Mouse (Mus musculus) kidney, embryonic 14.5 days (tissue): ENCODE results near the gene Thbs1. TPM values are rescaled to one million over a fixed set of nuclear protein-coding genes. Genes with fewer than 3 reads are reported as not detected.

Source experiments
- ATAC-seq: fragments of 200-750 bp; cut with Nextera tagmentation; 2 replicates; pipeline ENCODE4 v1.8.0; 2017; ENCODE audit warnings: moderate number of reproducible peaks, mild to moderate bottlenecking, moderate TSS enrichment, moderate library complexity; ENCODE audit not compliant: low FRiP score, low TSS enrichment
- H3K27ac ChIP-seq: fragments of 300-500 bp; sonication (generic); 2 replicates; pipeline ENCODE4 v1.5.1; 2014; ENCODE audit warnings: low read depth, mild to moderate bottlenecking, low read length, moderate library complexity, mixed read lengths
- H3K27me3 ChIP-seq: fragments of 300-500 bp; sonication (generic); 2 replicates; pipeline ENCODE4 v1.6.1; 2014; ENCODE audit warnings: mild to moderate bottlenecking, low read length; ENCODE audit not compliant: control insufficient read depth, insufficient read depth
- H3K36me3 ChIP-seq: fragments of 300-500 bp; sonication (generic); 2 replicates; pipeline ENCODE4 v1.6.1; 2014; ENCODE audit warnings: low read length, mixed read lengths; ENCODE audit not compliant: control insufficient read depth, insufficient read depth
- H3K4me1 ChIP-seq: fragments of 300-500 bp; sonication (generic); 2 replicates; pipeline ENCODE4 v1.6.1; 2014; ENCODE audit warnings: low read length, mixed read lengths; ENCODE audit not compliant: control insufficient read depth, insufficient read depth
- H3K4me2 ChIP-seq: fragments of 300-500 bp; sonication (generic); replicated peaks from 2 replicates; pipeline ENCODE4 v1.6.1; 2014; ENCODE audit warnings: low read depth, mild to moderate bottlenecking, low read length
- H3K4me3 ChIP-seq: fragments of 300-500 bp; sonication (generic); 2 replicates; pipeline ENCODE4 v1.5.1; 2014; ENCODE audit warnings: mild to moderate bottlenecking, low read length
- H3K9ac ChIP-seq: fragments of 300-500 bp; sonication (generic); 2 replicates; pipeline ENCODE4 v1.6.1; 2014; ENCODE audit warnings: low read depth, mild to moderate bottlenecking, low read length, moderate library complexity
- H3K9me3 ChIP-seq: fragments of 300-500 bp; sonication (generic); 2 replicates; pipeline ENCODE4 v1.6.1; 2016; ENCODE audit warnings: low read length; ENCODE audit not compliant: control insufficient read depth
- whole genome bisulfite sequencing: fragments of 180-500 bp; shearing (Covaris S2); extraction: QIAGEN DNeasy Blood & Tissue Kit; methylation state at CpG from one replicate; pipeline ENCODE4 v1.1.7; 2014; 5-methylcytosine and 5-hydroxymethylcytosine counted together
- polyA plus RNA-seq: library from polyadenylated mRNA; unstranded; fragments of >200 nt; fragmentation: Nextera tagmentation; extraction: Ambion mirVana; gene quantifications from 2 replicates; pipeline ENCODE4 v1.2.1, GENCODE M21; 2014

The Thbs1 gene
- polyA plus RNA-seq, 1 experiment from 2014 or later: 23.8 TPM

DNA sequence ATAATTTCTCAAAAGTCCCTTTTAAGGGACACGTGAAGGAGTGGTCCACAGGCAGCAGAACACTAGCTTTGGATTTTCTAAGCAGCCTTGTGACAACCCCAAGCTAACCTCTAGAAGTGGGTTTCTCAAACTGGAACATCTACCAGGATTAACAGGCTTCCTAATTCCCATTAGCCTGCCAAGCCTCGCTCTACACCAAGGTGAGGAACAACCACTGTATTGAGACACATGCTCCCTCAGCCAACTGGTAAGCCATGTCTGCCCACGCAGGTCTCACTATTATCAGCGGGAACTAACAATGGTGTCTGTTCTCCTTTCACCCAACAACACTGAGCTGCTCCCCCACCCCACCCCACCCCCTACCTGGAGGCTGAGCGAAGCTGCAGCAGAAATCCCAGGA, 30.1 kb upstream of the Thbs1 start:
- no peak overlapping the region for H3K4me3 ChIP-seq
- WGBS: 85% methylated on average over 5 of the region's 5 CpGs
- no peaks in the 10 kb centered on the region for H3K36me3 ChIP-seq
- H3K4me1 ChIP-seq: 0 out of 2 replicates have a peak, but pooled peaks cover 2% of the 10 kb centered on the region
- no peak overlapping the region for H3K27ac ChIP-seq
- no peak overlapping the region for H3K4me2 ChIP-seq
- no peak for ATAC-seq
- H3K27me3 ChIP-seq: no peaks in the 10 kb centered on the region
- H3K9ac ChIP-seq: no peak overlapping the region
- no peaks in the 10 kb centered on the region for H3K9me3 ChIP-seq

DNA sequence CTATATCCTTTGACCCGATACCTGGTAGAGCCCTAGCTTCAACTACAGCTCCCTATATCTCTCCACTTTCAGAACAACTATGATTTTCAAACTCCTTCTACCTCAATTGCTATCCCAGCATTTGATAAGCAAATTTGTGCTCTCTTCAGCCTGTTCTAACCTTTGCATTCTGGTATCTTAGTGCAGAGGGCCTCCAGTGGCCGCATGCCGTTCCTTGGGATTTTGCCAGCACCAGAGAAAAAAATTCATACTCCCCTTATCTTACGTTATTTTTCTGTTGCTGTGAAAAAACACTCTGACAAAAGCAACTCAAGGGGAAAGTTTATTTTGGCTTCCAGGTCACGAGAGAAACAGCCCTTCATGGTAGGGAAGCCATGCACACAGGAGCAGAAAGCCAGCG, 28.0 kb upstream of the Thbs1 start:
- H3K9ac ChIP-seq: no peak overlapping the region
- 63% methylated on average over 6 of the region's 6 CpGs for WGBS

DNA sequence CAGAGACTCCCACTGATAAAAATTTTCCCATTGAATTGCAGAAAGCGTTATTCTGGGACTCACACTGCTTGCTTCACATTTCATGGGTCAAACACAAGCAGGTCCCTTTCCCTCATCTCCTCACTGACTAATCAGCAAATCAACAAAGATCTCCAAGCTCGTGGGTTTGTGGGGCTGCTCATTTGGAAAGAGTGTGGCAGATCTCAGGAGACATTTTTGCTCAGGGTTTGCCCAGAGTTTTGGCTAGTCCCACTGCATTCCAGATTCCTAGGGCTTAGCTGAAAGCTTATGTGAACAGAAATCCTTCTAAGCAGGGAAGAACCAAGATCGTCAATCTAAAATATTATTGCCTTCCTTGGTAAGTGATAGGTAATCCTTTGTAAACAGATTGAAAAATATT, 27.0 kb upstream of the Thbs1 start:
- Histone ChIP-seq H3K9ac (no peak overlapping the region), H3K4me3 (no peak overlapping the region), H3K4me2 (no peak overlapping the region), H3K27me3 (no peaks in the 10 kb centered on the region), H3K9me3 (no peaks in the 10 kb centered on the region), H3K27ac (no peak overlapping the region), H3K4me1 (0 out of 2 replicates have a peak, but pooled peaks cover 2% of the 10 kb centered on the region), H3K36me3 (no peaks in the 10 kb centered on the region)
- 73% methylated on average over 3 of the region's 3 CpGs for WGBS
- ATAC-seq: no peak

More for the DNA sequence above, 28.0 kb upstream of the Thbs1 start:
- H3K4me2 ChIP-seq: no peak overlapping the region
- H3K4me3 ChIP-seq: no peak overlapping the region
- H3K4me1 ChIP-seq: 0 out of 2 replicates have a peak, but pooled peaks cover 2% of the 10 kb centered on the region
- no peak overlapping the region for H3K27ac ChIP-seq
- no peak for ATAC-seq
- no peaks in the 10 kb centered on the region for H3K36me3 ChIP-seq
- no peaks in the 10 kb centered on the region for H3K27me3 ChIP-seq
- no peaks in the 10 kb centered on the region for H3K9me3 ChIP-seq

DNA sequence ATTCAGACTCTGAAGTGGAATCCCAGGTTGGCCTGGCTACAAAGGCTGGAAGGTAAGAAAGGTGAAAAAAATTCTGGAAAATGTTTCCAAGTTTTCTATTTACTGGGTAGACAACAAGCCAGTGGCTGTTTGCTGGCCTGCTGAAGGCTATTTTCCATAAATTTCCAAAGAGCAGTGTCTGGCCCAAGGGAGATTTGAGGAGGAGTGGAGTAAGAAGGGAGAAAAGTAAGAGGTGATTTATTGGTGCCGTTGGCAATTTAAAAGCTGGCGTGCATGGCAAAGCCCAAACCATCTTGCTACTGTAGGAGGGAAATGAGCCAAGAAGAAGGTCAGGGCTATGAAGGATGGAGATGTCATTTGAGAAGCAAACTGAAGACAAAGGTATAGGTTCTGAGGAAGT, 26.0 kb upstream of the Thbs1 start:
- H3K9ac ChIP-seq: no peak overlapping the region
- no peak for ATAC-seq
- H3K27ac ChIP-seq: no peak overlapping the region
- H3K4me1 ChIP-seq: 0 out of 2 replicates have a peak, but pooled peaks cover 2% of the 10 kb centered on the region
- H3K27me3 ChIP-seq: no peaks in the 10 kb centered on the region
- 45% methylated on average over 2 of the region's 2 CpGs for WGBS
- H3K4me2 ChIP-seq: no peak overlapping the region
- H3K36me3 ChIP-seq: no peaks in the 10 kb centered on the region
- H3K4me3 ChIP-seq: no peak overlapping the region
- no peaks in the 10 kb centered on the region for H3K9me3 ChIP-seq

DNA sequence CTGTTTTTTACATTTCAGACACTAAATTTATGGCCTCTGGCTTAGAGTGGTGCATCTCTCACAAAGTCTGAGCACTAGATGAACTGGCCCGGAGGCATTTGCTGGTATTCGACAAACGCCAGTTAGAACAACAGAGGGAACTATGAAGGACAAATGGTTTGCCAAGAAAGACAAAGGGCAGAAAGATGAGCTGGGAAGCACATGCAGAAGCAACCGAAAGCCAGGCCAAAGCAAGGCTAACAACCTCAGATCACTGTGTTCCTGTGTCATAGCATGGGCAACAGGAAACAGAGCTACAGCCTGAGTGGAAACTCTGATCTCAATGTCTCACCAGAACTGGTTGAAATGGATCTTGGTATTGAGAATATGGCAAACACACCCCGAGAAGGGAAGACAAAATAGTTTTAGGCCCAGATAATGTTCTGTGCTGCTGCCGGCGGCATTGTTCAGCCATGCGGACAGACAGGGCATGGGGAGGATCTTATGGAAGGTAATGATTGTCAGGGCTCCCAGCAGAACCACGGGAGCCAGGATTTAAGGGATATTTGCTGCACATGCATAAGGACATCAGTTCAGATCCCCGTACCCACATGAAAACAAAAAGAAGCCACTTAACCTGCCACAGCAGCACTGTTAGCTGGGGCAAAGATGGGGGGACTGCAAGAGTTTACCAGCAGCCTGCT, 24.5 kb upstream of the Thbs1 start:
- no peaks in the 10 kb centered on the region for H3K27me3 ChIP-seq
- 50% methylated on average over 10 of the region's 10 CpGs for WGBS

DNA sequence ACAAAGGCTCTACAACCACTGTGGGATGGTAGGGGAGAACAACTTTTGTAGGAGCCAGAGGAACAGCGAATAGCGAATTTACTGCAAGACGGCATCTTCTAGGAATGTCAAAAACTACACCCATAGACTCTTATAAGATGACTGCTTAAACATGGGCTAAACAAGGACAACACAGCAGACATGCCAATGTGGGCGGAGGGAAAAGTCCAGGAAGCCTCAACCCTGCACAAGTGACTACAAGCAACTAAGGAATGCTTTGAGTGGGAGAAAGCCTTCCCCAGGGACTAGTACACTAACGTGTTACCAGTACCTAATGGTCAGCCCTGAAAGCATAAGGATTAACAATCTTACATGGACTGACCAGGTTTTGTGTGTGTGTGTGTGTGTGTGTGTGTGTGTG, 20.4 kb upstream of the Thbs1 start:
- no peaks in the 10 kb centered on the region for H3K9me3 ChIP-seq
- no peak overlapping the region for H3K4me3 ChIP-seq
- no peak overlapping the region for H3K27ac ChIP-seq
- no peak for ATAC-seq
- no peaks in the 10 kb centered on the region for H3K36me3 ChIP-seq
- no peaks in the 10 kb centered on the region for H3K4me1 ChIP-seq
- H3K27me3 ChIP-seq: no peaks in the 10 kb centered on the region
- 90% methylated on average over 5 of the region's 5 CpGs for WGBS
- H3K9ac ChIP-seq: no peak overlapping the region
- H3K4me2 ChIP-seq: no peak overlapping the region

More for the DNA sequence above, 24.5 kb upstream of the Thbs1 start:
- Histone ChIP-seq H3K36me3 (no peaks in the 10 kb centered on the region), H3K9ac (no peak overlapping the region; the same call in 1 of the 2 replicates), H3K4me1 (0 out of 2 replicates have a peak, but pooled peaks cover 2% of the 10 kb centered on the region), H3K27ac (no peak overlapping the region), H3K4me2 (no peak overlapping the region), H3K4me3 (no peak overlapping the region), H3K9me3 (no peaks in the 10 kb centered on the region)
- ATAC-seq: peak; percentile 62; the same call in 1 of the 2 replicates

DNA sequence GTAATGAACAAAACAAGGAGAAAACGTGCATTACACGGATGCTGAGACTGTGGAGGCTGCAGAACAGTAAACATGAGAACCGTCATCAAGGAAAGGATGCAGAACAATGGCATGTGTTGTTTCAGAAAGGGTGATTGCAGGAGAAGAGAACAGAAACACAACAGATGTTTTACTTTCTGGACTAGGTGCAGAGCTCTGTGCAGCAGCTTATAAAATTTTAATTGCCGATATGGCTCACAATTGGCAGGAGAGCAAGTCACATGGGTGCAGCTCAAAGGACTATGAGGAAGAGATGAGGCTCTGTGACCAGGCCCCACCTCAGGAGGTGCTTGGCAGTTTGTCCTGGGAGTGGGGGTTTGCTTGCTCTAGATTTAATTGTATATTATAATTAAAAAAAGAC, 12.6 kb upstream of the Thbs1 start:
- no peaks in the 10 kb centered on the region for H3K27me3 ChIP-seq
- H3K36me3 ChIP-seq: no peaks in the 10 kb centered on the region
- H3K9ac ChIP-seq: no peak overlapping the region
- H3K9me3 ChIP-seq: no peaks in the 10 kb centered on the region
- ATAC-seq: no peak
- no peak overlapping the region for H3K4me3 ChIP-seq
- no peaks in the 10 kb centered on the region for H3K4me1 ChIP-seq
- 77% methylated on average over 4 of the region's 4 CpGs for WGBS
- H3K27ac ChIP-seq: no peak overlapping the region
- H3K4me2 ChIP-seq: no peak overlapping the region

DNA sequence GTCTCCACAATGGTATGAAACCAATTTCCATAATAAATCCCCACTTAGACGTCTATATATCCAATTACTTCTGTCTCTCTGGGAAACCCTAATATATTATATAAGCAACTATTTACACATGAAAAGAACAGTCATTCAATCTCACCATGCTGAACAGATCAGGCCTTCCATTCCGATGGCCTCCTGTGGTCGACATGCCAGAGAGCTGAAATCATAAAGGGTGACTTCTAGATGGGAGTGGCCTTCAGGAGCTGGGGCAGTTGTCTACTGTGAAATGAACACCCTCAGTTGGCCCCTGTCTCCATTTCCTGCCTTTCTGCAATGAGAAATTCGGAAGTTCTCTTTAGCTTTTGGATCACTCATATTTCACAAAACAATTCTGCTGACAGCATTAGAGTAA, 9.5 kb upstream of the Thbs1 start:
- Histone ChIP-seq H3K27ac (no peak overlapping the region), H3K36me3 (no peaks in the 10 kb centered on the region), H3K9me3 (no peaks in the 10 kb centered on the region), H3K9ac (no peak overlapping the region), H3K4me3 (no peak overlapping the region), H3K4me2 (no peak overlapping the region), H3K4me1 (no peaks in the 10 kb centered on the region), H3K27me3 (no peaks in the 10 kb centered on the region)
- no peak for ATAC-seq
- 57% methylated on average over 4 of the region's 4 CpGs for WGBS

DNA sequence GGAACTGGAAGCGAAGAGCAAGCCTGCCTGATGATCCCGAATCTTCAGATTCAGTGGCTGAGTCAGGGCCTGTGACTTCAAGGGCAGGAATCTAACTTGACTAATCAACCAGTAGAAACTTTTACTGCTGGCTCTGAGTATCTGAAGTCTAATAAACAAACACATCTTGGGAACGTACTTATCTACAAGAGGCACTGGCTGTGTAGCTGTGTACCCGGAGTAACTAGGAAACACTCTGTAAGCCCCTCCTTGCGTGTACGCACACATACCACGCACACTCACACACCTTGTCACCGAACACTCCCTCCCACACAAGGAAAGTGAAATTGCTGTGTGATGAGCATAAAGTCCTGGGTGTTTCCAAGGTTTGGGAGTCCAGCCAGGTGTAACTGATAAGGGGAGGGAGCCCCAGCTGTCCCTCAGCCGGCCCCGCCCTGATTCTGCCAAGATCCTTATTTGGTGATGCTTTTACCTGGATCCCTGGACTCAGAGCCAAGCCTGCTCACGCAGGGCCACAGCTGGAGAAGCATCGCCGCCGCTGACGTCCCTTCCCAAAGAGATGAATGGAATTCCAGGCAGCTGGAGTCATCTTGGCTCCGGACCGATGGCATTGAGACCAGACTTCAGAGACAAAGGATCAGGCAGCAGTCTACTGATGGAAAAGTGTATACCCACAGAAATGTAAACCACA, 1.3 kb upstream of the Thbs1 start:
- peaks cover 15% of the 10 kb centered on the region; the same call in 1 of the 2 replicates for H3K4me1 ChIP-seq
- H3K4me3 ChIP-seq: peak overlapping the region; percentile 61
- no peaks in the 10 kb centered on the region for H3K9me3 ChIP-seq
- peak overlapping the region; percentile 63 for H3K4me2 ChIP-seq
- peak; percentile 14; the same call in 1 of the 2 replicates for ATAC-seq
- H3K9ac ChIP-seq: no peak overlapping the region; the same call in 1 of the 2 replicates
- 36% methylated on average over 17 of the region's 17 CpGs for WGBS
- no peaks in the 10 kb centered on the region for H3K27me3 ChIP-seq
- H3K27ac ChIP-seq: no peak overlapping the region
- H3K36me3 ChIP-seq: no peaks in the 10 kb centered on the region
